Mouse (Mus musculus) megakaryocyte-erythroid progenitor cell, adult 5-6 weeks (primary cell): ENCODE data around the gene Olfr1318. TPM values are rescaled to one million over a fixed set of nuclear protein-coding genes. Genes with fewer than 3 reads are reported as not detected.

Experiments used
- ATAC-seq: replicated peaks from 2 replicates; pipeline ENCODE4 v1.8.0; 2016; ENCODE audit warnings: mild to moderate bottlenecking, inconsistent platforms; ENCODE audit not compliant: severe bottlenecking, poor library complexity, low FRiP score, low TSS enrichment
- total RNA-seq, 2 experiments: library from RNA; stranded (forward) in 1 of 2; stranded (reverse) in 1 of 2; fragments of 200-1000, 215-1000 nt in 1 of 2; fragments of >200 nt in 1 of 2; fragmentation: Nextera tagmentation in 1 of 2; gene quantifications; 2 replicates each; pipeline ENCODE4 v1.2.3; 2014 to 2017

The Olfr1318 gene
- not detected in 2 replicates for total RNA-seq (2014; fragmentation: Nextera tagmentation)
- total RNA-seq (2017), result not detected in 2 replicates

DNA sequence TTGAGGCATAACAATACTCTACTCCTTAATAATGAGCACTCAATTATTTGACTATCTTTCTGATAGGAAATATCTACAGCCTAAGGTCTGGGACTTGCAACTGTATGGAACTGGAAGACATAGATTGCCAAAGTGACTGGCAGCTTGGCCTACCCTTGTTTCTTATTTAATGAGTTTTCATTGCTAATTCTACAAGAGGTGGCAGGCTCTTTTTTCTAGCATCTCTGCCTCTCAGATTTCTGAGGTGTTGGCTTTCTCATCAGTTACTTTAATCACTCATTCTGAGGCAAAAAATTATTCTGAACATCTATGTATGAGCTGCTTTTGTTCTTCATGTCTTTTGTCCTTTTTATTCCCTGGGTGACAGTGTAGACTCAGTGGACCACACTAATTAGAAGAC is at the start of gene Olfr1318:
Gene Olfr1318 (plus strand): TSS at position 301 of the 400 bp plus-strand sequence.
- ATAC-seq, result no peak

DNA sequence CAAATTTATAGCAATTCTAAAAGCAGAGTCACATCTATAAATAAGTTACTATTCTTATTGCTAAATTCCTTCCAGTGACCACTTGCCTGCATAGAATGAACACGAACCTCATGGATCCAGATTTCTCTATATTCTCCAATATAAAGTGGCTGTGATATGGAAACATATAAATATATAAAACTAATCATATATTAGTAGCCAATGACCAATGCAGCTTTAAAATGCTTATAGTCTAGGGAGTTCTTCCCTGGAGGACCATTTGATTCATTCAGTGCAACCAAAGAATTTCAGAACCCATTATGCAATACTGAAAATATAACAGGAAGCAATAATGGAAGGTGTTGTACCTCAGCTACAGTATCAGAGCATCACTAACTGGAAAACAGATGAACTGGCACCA is 38.7 kb upstream of the Olfr1318 start, which contains the start of gene Olfr1315-ps1:
Gene Olfr1315-ps1 (minus strand): TSS at position 101 of the 400 bp plus-strand sequence.
- ATAC-seq, result no peak

DNA sequence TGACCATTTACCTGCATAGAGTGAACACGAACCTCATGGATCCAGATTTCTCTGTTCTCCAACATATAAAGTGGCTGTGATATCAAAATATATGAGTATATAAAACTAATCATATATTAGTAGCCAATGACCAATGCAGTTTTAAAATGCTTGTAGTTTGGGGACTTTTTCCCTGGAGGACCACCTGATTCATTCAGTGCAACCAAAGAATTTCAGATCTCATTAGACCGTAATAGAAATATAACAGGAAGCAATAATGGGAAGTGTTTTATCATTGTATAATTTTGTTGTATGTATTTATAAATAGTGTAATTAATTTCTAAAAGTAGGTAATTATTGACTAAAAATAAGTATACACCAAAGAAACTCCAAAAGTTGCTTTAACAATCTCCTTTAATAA is 19.1 kb upstream of the Olfr1318 start, which contains the start of gene Olfr1316:
Gene Olfr1316 (minus strand): TSS at position 101 of the 400 bp plus-strand sequence.
- ATAC-seq, result no peak

DNA sequence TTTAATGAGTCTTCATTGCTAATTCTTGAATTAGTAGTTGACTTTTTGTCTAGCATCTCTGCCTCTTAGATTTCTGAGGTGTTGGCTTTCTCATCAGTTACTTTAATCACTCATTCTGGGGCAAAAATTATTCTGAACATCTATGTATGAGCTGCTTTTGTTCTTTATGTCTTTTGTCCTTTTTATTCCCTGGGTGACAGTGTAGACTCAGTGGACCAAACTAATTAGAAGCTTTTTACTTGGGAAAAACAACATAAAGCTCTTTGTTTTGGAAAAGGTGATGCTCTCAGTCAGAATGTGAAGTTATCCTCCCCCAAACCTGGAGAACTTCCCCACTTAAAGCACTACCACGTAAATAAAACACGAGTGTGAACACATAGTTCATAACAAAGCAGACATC is 14.0 kb upstream of the Olfr1318 start, which contains the start of gene Olfr1317:
Gene Olfr1317 (plus strand): TSS at position 301 of the 400 bp plus-strand sequence.
- ATAC-seq, result no peak

DNA sequence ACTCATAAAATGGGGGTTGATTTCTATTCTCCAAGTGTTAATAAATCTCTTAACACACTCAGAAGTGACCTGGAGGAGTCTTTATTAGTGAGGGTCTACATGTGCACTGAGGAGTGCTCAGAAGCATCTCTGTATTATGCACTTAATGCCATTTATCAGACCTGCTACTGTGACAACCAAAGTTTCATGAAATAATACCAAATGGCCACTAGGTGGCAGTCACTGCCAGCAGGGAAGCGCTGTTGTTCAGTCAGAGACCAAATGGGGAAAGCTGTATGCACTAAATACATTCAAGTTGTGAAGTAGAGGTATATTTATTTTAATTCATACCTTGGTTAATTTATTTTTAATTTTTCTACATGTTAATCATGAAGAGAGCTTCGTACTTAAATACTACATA is 42.9 kb downstream of the Olfr1318 start:
- peak; percentile 96 for ATAC-seq

DNA sequence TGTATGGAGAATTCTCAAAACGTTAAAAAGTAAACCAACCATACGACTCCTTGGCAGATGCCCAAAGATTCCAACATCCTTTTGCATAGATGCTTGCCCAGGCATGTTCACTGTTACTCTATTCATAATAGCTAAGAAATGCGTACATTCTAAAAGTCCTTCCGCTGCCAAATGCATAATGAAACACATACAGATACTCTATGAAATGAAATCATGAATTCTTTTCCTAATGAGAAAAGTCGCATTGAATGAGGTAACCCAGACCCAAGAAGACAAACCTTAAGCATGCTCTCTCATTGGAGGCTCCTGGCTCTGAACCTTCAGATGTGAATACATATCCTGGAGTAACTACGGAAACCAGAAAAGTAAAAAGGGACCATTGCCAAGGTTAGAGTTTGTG is 49.1 kb downstream of the Olfr1318 start:
- no peak for ATAC-seq

Other genes with a start within 250 kb of the Olfr1318 start
- gene Olfr1306, start 237.9 kb upstream of the Olfr1318 start, total RNA-seq (2014; fragmentation: Nextera tagmentation), result not detected in 2 replicates
- not detected in 2 replicates for gene Olfr1306, start 237.9 kb upstream of the Olfr1318 start, total RNA-seq (2017)
- gene Olfr1307, start 204.8 kb upstream of the Olfr1318 start, total RNA-seq (2014; fragmentation: Nextera tagmentation), result not detected in 2 replicates
- gene Olfr1307, start 204.8 kb upstream of the Olfr1318 start, total RNA-seq (2017), result not detected in 2 replicates
- gene Olfr1308, start 189.3 kb upstream of the Olfr1318 start, total RNA-seq (2014; fragmentation: Nextera tagmentation), result not detected in 2 replicates
- gene Olfr1308, start 189.3 kb upstream of the Olfr1318 start, total RNA-seq (2017), result not detected in 2 replicates
- not detected in 2 replicates for gene Olfr1309, start 163.9 kb upstream of the Olfr1318 start, total RNA-seq (2014; fragmentation: Nextera tagmentation)
- gene Olfr1309, start 163.9 kb upstream of the Olfr1318 start, total RNA-seq (2017), result not detected in 2 replicates
- gene Olfr1310, start 141.5 kb upstream of the Olfr1318 start, total RNA-seq (2014; fragmentation: Nextera tagmentation), result not detected in 2 replicates
- gene Olfr1310, start 141.5 kb upstream of the Olfr1318 start, total RNA-seq (2017), result not detected in 2 replicates
- not detected in 2 replicates for gene Olfr1311, start 129.8 kb upstream of the Olfr1318 start, total RNA-seq (2014; fragmentation: Nextera tagmentation)
- not detected in 2 replicates for gene Olfr1311, start 129.8 kb upstream of the Olfr1318 start, total RNA-seq (2017)
- not detected in 2 replicates for gene Olfr1312, start 104.0 kb upstream of the Olfr1318 start, total RNA-seq (2014; fragmentation: Nextera tagmentation)
- gene Olfr1312, start 104.0 kb upstream of the Olfr1318 start, total RNA-seq (2017), result not detected in 2 replicates
- not detected in 2 replicates for gene Olfr1313, start 76.4 kb upstream of the Olfr1318 start, total RNA-seq (2014; fragmentation: Nextera tagmentation)
- gene Olfr1313, start 76.4 kb upstream of the Olfr1318 start, total RNA-seq (2017), result not detected in 2 replicates
- not detected in 2 replicates for gene Olfr1314, start 57.4 kb upstream of the Olfr1318 start, total RNA-seq (2014; fragmentation: Nextera tagmentation)
- not detected in 2 replicates for gene Olfr1314, start 57.4 kb upstream of the Olfr1318 start, total RNA-seq (2017)
- gene Olfr1315-ps1, start 38.8 kb upstream of the Olfr1318 start, total RNA-seq (2014; fragmentation: Nextera tagmentation), result not detected in 2 replicates
- not detected in 2 replicates for gene Olfr1315-ps1, start 38.8 kb upstream of the Olfr1318 start, total RNA-seq (2017)
- not detected in 2 replicates for gene Olfr1316, start 19.2 kb upstream of the Olfr1318 start, total RNA-seq (2014; fragmentation: Nextera tagmentation)
- not detected in 2 replicates for gene Olfr1316, start 19.2 kb upstream of the Olfr1318 start, total RNA-seq (2017)
- gene Olfr1317, start 13.9 kb upstream of the Olfr1318 start, total RNA-seq (2014; fragmentation: Nextera tagmentation), result not detected in 2 replicates
- not detected in 2 replicates for gene Olfr1317, start 13.9 kb upstream of the Olfr1318 start, total RNA-seq (2017)
- 2.4 and 3.4 TPM in 2 replicates for gene Lpcat4, start 85.3 kb downstream of the Olfr1318 start, total RNA-seq (2014; fragmentation: Nextera tagmentation)
- gene Lpcat4, start 85.3 kb downstream of the Olfr1318 start, total RNA-seq (2017), result 8.5 TPM in 1 of 2 replicates, not detected in the other
- not detected in 2 replicates for gene Nutm1, start 105.1 kb downstream of the Olfr1318 start, total RNA-seq (2014; fragmentation: Nextera tagmentation)
- 0.42 TPM in 1 of 2 replicates, not detected in the other for gene Nutm1, start 105.1 kb downstream of the Olfr1318 start, total RNA-seq (2017)
- 165 and 205 TPM in 2 replicates for gene Nop10, start 107.7 kb downstream of the Olfr1318 start, total RNA-seq (2014; fragmentation: Nextera tagmentation)
- gene Nop10, start 107.7 kb downstream of the Olfr1318 start, total RNA-seq (2017), result 238 and 272 TPM in 2 replicates
- 44.5 and 62.2 TPM in 2 replicates for gene Slc12a6, start 111.6 kb downstream of the Olfr1318 start, total RNA-seq (2014; fragmentation: Nextera tagmentation)
- 41.3 and 53.0 TPM in 2 replicates for gene Slc12a6, start 111.6 kb downstream of the Olfr1318 start, total RNA-seq (2017)
- 0.74 and 2.5 TPM in 2 replicates for gene Gm21985, start 112.1 kb downstream of the Olfr1318 start, total RNA-seq (2014; fragmentation: Nextera tagmentation)
- gene Gm21985, start 112.1 kb downstream of the Olfr1318 start, total RNA-seq (2017), result 1.6 TPM in 1 of 2 replicates, not detected in the other
- 77.4 and 77.7 TPM in 2 replicates for gene Emc4, start 213.8 kb downstream of the Olfr1318 start, total RNA-seq (2014; fragmentation: Nextera tagmentation)
- 79.5 and 97.8 TPM in 2 replicates for gene Emc4, start 213.8 kb downstream of the Olfr1318 start, total RNA-seq (2017)
- 17.0 and 20.8 TPM in 2 replicates for gene Katnbl1, start 225.0 kb downstream of the Olfr1318 start, total RNA-seq (2014; fragmentation: Nextera tagmentation)
- 20.1 and 27.8 TPM in 2 replicates for gene Katnbl1, start 225.0 kb downstream of the Olfr1318 start, total RNA-seq (2017)